Mouse (Mus musculus) neural tube, embryonic 13.5 days (tissue): ENCODE data around the gene Tet1. TPM values are rescaled to one million over a fixed set of nuclear protein-coding genes. Genes with fewer than 3 reads are reported as not detected.

ENCODE experiments used
- ATAC-seq: fragments of 200-750 bp; cut with Nextera tagmentation; 2 replicates; pipeline ENCODE4 v1.8.0; 2017; ENCODE audit warnings: low read depth, mild to moderate bottlenecking, moderate TSS enrichment, moderate library complexity
- H3K27ac ChIP-seq: fragments of 300-500 bp; sonication (generic); replicated peaks from 2 replicates; pipeline ENCODE4 v1.5.1; 2015; ENCODE audit warnings: moderate library complexity, mild to moderate bottlenecking, inconsistent platforms
- H3K27me3 ChIP-seq: fragments of 300-500 bp; sonication (generic); 2 replicates; pipeline ENCODE4 v1.6.1; 2015; ENCODE audit warnings: mild to moderate bottlenecking, inconsistent platforms
- H3K36me3 ChIP-seq: fragments of 300-500 bp; sonication (generic); 2 replicates; pipeline ENCODE4 v1.6.1; 2015; ENCODE audit warnings: mild to moderate bottlenecking, inconsistent platforms
- H3K4me1 ChIP-seq: fragments of 300-500 bp; sonication (generic); replicated peaks from 2 replicates; pipeline ENCODE4 v1.6.1; 2015; ENCODE audit warnings: inconsistent platforms
- H3K4me2 ChIP-seq: fragments of 300-500 bp; sonication (generic); 2 replicates; pipeline ENCODE4 v1.6.1; 2015; ENCODE audit warnings: inconsistent platforms, mild to moderate bottlenecking, moderate library complexity
- H3K4me3 ChIP-seq: fragments of 300-500 bp; sonication (generic); 2 replicates; pipeline ENCODE4 v1.5.1; 2015; ENCODE audit warnings: mild to moderate bottlenecking, inconsistent platforms
- H3K9ac ChIP-seq: fragments of 300-500 bp; sonication (generic); 2 replicates; pipeline ENCODE4 v1.6.1; 2015; ENCODE audit warnings: moderate library complexity, mild to moderate bottlenecking, inconsistent platforms
- H3K9me3 ChIP-seq: fragments of 300-500 bp; sonication (generic); 2 replicates; pipeline ENCODE4 v1.6.1; 2016; ENCODE audit warnings: inconsistent platforms
- WGBS: fragments of 180-500 bp; shearing (Covaris S2); methylation state at CpG from one replicate; pipeline ENCODE4 v1.1.7; 2015; 5-methylcytosine and 5-hydroxymethylcytosine counted together
- polyA plus RNA-seq: library from polyadenylated mRNA; unstranded; fragments of >200 nt; fragmentation: Nextera tagmentation; extraction: Ambion mirVana; gene quantifications from 2 replicates; pipeline ENCODE4 v1.2.1, GENCODE M21; 2015

Gene Tet1
- polyA plus RNA-seq, 1 experiment from 2014 or later: 30.4 TPM

GRCm38 (mm10) chr10:62862435-62862834, 46.4 kb downstream of the Tet1 start:
- H3K27ac ChIP-seq: no peak overlapping the region
- peaks cover 40% of the 10 kb centered on the region for H3K4me1 ChIP-seq
- no peak overlapping the region for H3K4me2 ChIP-seq
- H3K4me3 ChIP-seq: no peak overlapping the region
- no peak for ATAC-seq
- H3K9me3 ChIP-seq: no peaks in the 10 kb centered on the region
- H3K36me3 ChIP-seq: peaks cover 12% of the 10 kb centered on the region; the same call in 1 of the 2 replicates
- no peaks in the 10 kb centered on the region for H3K27me3 ChIP-seq
- 97% methylated on average over 1 of the region's 1 CpGs for WGBS
- no peak overlapping the region for H3K9ac ChIP-seq

GRCm38 (mm10) chr10:62858967-62859366, 49.8 kb downstream of the Tet1 start:
- no peak for ATAC-seq
- Histone ChIP-seq H3K36me3 (peaks cover 17% of the 10 kb centered on the region), H3K4me3 (no peak overlapping the region), H3K9ac (no peak overlapping the region), H3K4me1 (peaks cover 17% of the 10 kb centered on the region), H3K4me2 (no peak overlapping the region), H3K27ac (no peak overlapping the region), H3K9me3 (no peaks in the 10 kb centered on the region), H3K27me3 (no peaks in the 10 kb centered on the region)
- WGBS: 97% methylated on average over 5 of the region's 5 CpGs

GRCm38 (mm10) chr10:62856690-62857290, 52.0 kb downstream of the Tet1 start:
- WGBS: 82% methylated on average over 10 of the region's 10 CpGs
- peak; percentile 49; the same call in 1 of the 2 replicates for ATAC-seq
- H3K27ac ChIP-seq: no peak overlapping the region

GRCm38 (mm10) chr10:62854992-62855391, 53.8 kb downstream of the Tet1 start:
- H3K4me1 ChIP-seq: 0 out of 2 replicates have a peak, but pooled peaks cover 5% of the 10 kb centered on the region
- no peak overlapping the region for H3K4me3 ChIP-seq
- H3K9ac ChIP-seq: no peak overlapping the region
- H3K27me3 ChIP-seq: no peaks in the 10 kb centered on the region
- WGBS: 81% methylated on average over 2 of the region's 2 CpGs
- peaks cover 6% of the 10 kb centered on the region; the same call in 1 of the 2 replicates for H3K36me3 ChIP-seq
- no peak for ATAC-seq
- H3K9me3 ChIP-seq: no peaks in the 10 kb centered on the region
- H3K4me2 ChIP-seq: no peak overlapping the region
- no peak overlapping the region for H3K27ac ChIP-seq

More at GRCm38 (mm10) chr10:62856690-62857290, 52.0 kb downstream of the Tet1 start:
- H3K4me2 ChIP-seq: no peak overlapping the region
- H3K36me3 ChIP-seq: peaks cover 14% of the 10 kb centered on the region
- no peak overlapping the region for H3K4me3 ChIP-seq
- 0 out of 2 replicates have a peak, but pooled peaks cover 5% of the 10 kb centered on the region for H3K4me1 ChIP-seq
- no peaks in the 10 kb centered on the region for H3K27me3 ChIP-seq
- H3K9me3 ChIP-seq: no peaks in the 10 kb centered on the region
- H3K9ac ChIP-seq: no peak overlapping the region

- Histone ChIP-seq H3K27me3 (no peaks in the 10 kb centered on the region), H3K36me3 (peaks cover 6% of the 10 kb centered on the region; the same call in 1 of the 2 replicates), H3K9me3 (no peaks in the 10 kb centered on the region), H3K4me1 (0 out of 2 replicates have a peak, but pooled peaks cover 5% of the 10 kb centered on the region), H3K4me2 (no peak overlapping the region), H3K27ac (no peak overlapping the region), H3K9ac (no peak overlapping the region), H3K4me3 (no peak overlapping the region)
- 86% methylated on average over 4 of the region's 4 CpGs for WGBS
- ATAC-seq: no peak
Observed at GRCm38 (mm10) chr10:62854581-62854980, 54.2 kb downstream of the Tet1 start.

GRCm38 (mm10) chr10:62851578-62851977, 57.2 kb downstream of the Tet1 start:
- H3K4me2 ChIP-seq: no peak overlapping the region
- 85% methylated on average over 7 of the region's 7 CpGs for WGBS
- H3K4me3 ChIP-seq: no peak overlapping the region
- H3K27ac ChIP-seq: no peak overlapping the region
- no peak for ATAC-seq
- H3K9ac ChIP-seq: no peak overlapping the region
- H3K27me3 ChIP-seq: no peaks in the 10 kb centered on the region
- H3K36me3 ChIP-seq: peaks cover 6% of the 10 kb centered on the region; the same call in 1 of the 2 replicates
- no peaks in the 10 kb centered on the region for H3K9me3 ChIP-seq
- peaks cover 9% of the 10 kb centered on the region for H3K4me1 ChIP-seq

GRCm38 (mm10) chr10:62851025-62851424, 57.8 kb downstream of the Tet1 start:
- WGBS: 83% methylated on average over 4 of the region's 4 CpGs
- no peaks in the 10 kb centered on the region for H3K27me3 ChIP-seq
- no peak overlapping the region for H3K27ac ChIP-seq
- peaks cover 6% of the 10 kb centered on the region; the same call in 1 of the 2 replicates for H3K36me3 ChIP-seq
- H3K4me3 ChIP-seq: no peak overlapping the region
- H3K4me1 ChIP-seq: peaks cover 9% of the 10 kb centered on the region
- H3K9me3 ChIP-seq: no peaks in the 10 kb centered on the region
- H3K4me2 ChIP-seq: no peak overlapping the region
- no peak for ATAC-seq
- no peak overlapping the region for H3K9ac ChIP-seq

GRCm38 (mm10) chr10:62848783-62849182, 60.0 kb downstream of the Tet1 start:
- no peak for ATAC-seq
- no peak overlapping the region for H3K4me2 ChIP-seq
- no peak overlapping the region for H3K9ac ChIP-seq
- no peak overlapping the region for H3K27ac ChIP-seq
- H3K4me3 ChIP-seq: no peak overlapping the region
- 96% methylated on average over 2 of the region's 2 CpGs for WGBS
- H3K9me3 ChIP-seq: no peaks in the 10 kb centered on the region
- H3K27me3 ChIP-seq: no peaks in the 10 kb centered on the region
- H3K4me1 ChIP-seq: peaks cover 13% of the 10 kb centered on the region
- no peaks in the 10 kb centered on the region for H3K36me3 ChIP-seq

GRCm38 (mm10) chr10:62847069-62847626, 61.6 kb downstream of the Tet1 start:
- no peak overlapping the region for H3K4me2 ChIP-seq
- 81% methylated on average over 12 of the region's 12 CpGs for WGBS
- H3K9ac ChIP-seq: no peak overlapping the region
- H3K4me3 ChIP-seq: no peak overlapping the region
- no peak overlapping the region for H3K27ac ChIP-seq
- ATAC-seq: no peak
- no peaks in the 10 kb centered on the region for H3K9me3 ChIP-seq
- H3K27me3 ChIP-seq: no peaks in the 10 kb centered on the region
- H3K36me3 ChIP-seq: no peaks in the 10 kb centered on the region
- H3K4me1 ChIP-seq: peaks cover 21% of the 10 kb centered on the region

GRCm38 (mm10) chr10:62843787-62844491, 64.9 kb downstream of the Tet1 start:
- Histone ChIP-seq H3K9ac (no peak overlapping the region), H3K36me3 (peaks cover 12% of the 10 kb centered on the region), H3K9me3 (no peaks in the 10 kb centered on the region), H3K4me1 (peaks cover 27% of the 10 kb centered on the region), H3K27ac (0 out of 2 replicates have a peak overlapping the region, but pooled peaks have one; percentile 0), H3K27me3 (no peaks in the 10 kb centered on the region), H3K4me3 (no peak overlapping the region), H3K4me2 (no peak overlapping the region)
- 0 out of 2 replicates have a peak, but pooled peaks have one; percentile 30 for ATAC-seq
- 66% methylated on average over 9 of the region's 9 CpGs for WGBS

GRCm38 (mm10) chr10:62841901-62842447, 66.8 kb downstream of the Tet1 start:
- Histone ChIP-seq H3K27ac (no peak overlapping the region), H3K4me2 (no peak overlapping the region), H3K9me3 (no peaks in the 10 kb centered on the region), H3K27me3 (no peaks in the 10 kb centered on the region), H3K4me3 (no peak overlapping the region), H3K4me1 (peaks cover 19% of the 10 kb centered on the region), H3K9ac (no peak overlapping the region), H3K36me3 (peaks cover 31% of the 10 kb centered on the region)
- no peak; the same call in 1 of the 2 replicates for ATAC-seq
- 67% methylated on average over 10 of the region's 10 CpGs for WGBS

- Histone ChIP-seq H3K36me3 (peaks cover 34% of the 10 kb centered on the region), H3K4me3 (no peak overlapping the region), H3K9me3 (no peaks in the 10 kb centered on the region), H3K4me1 (peaks cover 18% of the 10 kb centered on the region), H3K9ac (no peak overlapping the region), H3K27me3 (no peaks in the 10 kb centered on the region), H3K27ac (no peak overlapping the region), H3K4me2 (no peak overlapping the region)
- ATAC-seq: no peak
- WGBS: 87% methylated on average over 7 of the region's 7 CpGs
Observed at GRCm38 (mm10) chr10:62840687-62841086, 68.1 kb downstream of the Tet1 start.
